Mouse (Mus musculus): ENCODE data around the gene Insr.
"Not testable (repeated sequence)": the region's sequence is repeated elsewhere in the genome, so short reads cannot be mapped to it uniquely, and the experiment has no call there.

Insr gene

DNA sequence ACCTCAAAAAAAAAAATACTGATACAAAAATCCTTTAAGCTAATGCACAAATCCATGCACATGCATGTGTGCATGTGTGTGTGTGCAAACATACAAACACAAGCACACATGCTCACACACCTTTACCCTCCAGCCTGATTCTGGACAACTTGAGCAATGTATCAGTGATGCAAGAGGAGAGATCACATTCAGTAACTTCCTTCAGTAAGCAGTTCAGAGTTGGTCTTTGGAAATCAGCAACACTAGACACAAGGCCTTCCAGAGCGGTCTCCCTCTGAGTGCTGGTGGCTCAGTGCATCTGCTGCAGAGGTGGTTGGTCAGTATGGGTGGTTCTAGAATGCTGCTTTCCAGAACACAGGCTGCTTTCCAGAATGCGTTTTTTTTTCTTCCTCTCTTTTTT lies 46.8 kb downstream of the Insr start:
- no peak for DNase-seq (ENCODE audit: low read depth, low spot score)

DNA sequence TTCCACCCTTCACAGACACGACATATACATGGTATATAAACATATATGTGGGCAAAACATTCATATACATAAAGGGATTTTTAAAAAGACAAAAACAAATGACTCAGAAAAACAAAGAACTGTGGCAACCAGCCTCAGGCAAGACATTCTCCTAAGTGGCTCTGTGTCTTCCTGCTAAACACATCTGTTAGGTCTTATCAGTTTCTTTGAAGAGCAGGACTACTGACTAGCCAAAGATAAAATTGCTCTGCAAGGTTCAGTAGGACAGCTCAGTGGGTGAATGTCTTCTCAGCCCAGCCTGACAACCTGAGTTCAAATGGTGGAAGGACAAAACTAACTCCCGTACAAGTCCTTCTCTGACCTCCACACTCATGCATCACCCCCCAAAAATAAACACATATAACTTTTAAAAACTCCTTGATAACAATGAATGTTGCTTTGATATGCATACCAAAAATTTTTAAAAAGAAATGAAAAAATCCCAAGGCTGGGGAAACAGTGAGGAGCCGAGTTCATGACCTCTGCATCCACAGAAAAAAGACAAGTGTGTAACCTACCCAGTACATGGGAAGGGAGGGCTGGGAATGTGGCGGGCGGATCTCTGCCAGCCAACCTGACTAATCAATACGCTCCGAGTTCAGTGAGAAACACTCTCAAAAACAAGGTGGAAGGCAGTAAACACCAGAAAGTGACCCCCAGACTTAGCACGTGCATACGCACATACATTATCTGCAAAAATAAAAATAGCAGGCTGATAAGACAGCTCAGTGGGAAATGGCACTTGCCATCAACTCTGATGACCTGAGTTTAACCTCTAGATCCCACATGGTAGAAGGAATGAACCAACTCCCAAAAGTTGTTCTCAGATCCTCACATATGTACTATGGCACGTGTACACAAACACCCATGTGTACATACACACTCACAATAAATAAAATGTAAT lies 49.0 kb downstream of the Insr start:
- no peak for DNase-seq (ENCODE audit: low read depth, low spot score)

DNA sequence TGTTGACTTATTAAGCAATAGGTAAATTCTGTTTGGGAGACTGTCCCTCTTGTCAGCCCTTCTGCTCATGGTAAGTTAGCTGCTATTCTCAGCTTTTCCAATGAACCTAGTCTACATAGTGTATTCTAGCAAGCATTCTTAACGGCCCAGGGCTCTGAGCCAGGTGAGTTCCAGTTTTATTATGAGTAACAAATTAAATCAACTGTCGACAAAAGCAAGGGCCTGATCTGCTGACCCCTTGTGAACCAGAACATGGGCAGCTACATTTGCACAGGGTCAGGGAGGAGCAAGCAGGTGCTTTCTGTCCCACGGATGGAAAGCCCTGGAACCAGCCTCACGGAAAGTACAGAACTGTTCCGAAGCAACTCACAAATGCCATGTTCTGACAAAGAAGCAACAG lies 52.0 kb downstream of the Insr start:
- no peak for DNase-seq (ENCODE audit: low read depth, low spot score)

DNA sequence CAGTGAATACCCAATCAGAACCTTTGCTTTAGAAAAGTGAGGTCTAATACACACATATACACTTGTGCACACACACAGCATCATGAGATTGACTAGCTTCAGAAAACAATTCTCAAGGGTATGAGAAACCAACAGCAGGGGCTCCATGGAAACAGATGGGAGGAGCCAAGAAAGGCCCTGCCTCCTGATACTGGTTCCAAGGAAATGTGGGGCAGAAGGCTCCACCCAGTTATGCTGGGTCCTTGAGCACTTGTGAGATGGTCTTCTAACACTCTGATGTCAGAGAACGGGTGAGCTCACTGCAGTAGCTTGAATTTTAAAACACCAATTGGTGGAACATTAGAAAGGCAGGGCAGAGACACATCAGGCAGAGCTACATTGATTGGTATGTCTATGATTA lies 53.7 kb downstream of the Insr start:
- DNase-seq (ENCODE audit: low read depth, low spot score), result no peak

DNA sequence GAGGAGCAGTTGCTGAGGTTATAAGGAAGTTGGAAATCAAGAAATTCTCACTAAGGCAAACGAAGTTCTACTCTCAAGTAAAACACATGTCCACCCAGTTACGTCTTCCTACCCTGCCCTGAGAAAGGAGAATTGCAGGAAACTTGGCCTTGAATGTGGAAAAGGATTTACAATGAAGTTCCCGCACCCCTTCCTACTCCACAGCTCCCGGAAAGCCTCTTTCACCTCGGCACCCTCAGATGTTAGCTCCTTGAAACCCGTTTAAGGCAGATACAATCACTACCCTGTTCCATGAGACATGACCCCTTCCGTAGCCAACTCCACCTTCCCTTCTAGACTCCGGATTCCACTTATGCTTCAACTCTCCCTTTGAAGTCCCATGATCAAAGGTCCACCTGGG lies 54.2 kb downstream of the Insr start:
- DNase-seq (ENCODE audit: low read depth, low spot score), result no peak

DNA sequence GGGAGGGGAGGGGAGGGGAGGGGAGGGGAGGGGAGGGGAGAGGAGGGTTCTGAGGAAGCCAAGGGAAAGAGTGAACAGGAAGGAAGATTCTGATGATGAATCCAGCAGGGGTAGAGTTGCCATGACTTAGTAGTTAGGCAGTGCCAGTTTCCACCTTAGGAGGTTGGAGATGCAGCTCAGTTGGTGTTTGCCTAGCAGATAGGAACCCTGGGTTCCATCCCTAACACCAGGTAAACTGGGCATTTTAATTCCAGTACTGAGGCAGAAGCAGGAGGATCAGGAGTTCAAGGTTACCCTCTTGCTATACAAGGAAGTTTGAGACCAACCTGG lies 56.8 kb downstream of the Insr start:
- no peak for DNase-seq (ENCODE audit: low read depth, low spot score)

DNA sequence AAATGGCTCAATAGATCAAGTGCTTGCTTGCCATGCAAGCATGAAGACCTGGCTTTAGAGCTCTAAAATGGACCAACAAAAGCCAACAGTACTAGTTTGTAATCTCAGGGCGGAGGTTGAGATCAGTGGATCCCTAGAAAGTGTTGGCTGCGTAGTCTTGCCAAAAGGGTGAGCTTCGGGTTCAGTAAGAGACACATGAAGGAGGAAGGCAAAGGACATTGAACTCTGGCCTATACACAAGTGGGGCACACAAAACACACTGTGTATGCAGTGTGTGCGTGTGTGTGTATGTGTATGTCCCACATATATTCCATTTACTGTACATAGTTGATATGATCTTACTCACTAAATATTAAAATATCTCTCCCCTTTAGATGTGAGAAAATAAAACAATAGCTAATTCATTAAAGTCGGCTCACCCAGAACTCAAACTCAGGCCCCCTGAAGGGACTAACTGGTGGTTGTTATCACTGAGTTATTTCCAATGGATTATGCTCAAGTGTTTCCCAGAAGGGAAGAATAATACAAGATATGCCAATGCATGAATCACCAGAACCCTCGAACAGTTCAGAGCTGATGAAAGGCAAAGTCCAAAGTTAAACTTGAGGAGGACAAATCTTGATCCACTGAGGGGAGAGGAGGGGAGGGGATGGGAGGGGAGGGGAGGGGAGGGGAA lies 57.3 kb downstream of the Insr start:
- DNase-seq (ENCODE audit: low read depth, low spot score), result no peak

DNA sequence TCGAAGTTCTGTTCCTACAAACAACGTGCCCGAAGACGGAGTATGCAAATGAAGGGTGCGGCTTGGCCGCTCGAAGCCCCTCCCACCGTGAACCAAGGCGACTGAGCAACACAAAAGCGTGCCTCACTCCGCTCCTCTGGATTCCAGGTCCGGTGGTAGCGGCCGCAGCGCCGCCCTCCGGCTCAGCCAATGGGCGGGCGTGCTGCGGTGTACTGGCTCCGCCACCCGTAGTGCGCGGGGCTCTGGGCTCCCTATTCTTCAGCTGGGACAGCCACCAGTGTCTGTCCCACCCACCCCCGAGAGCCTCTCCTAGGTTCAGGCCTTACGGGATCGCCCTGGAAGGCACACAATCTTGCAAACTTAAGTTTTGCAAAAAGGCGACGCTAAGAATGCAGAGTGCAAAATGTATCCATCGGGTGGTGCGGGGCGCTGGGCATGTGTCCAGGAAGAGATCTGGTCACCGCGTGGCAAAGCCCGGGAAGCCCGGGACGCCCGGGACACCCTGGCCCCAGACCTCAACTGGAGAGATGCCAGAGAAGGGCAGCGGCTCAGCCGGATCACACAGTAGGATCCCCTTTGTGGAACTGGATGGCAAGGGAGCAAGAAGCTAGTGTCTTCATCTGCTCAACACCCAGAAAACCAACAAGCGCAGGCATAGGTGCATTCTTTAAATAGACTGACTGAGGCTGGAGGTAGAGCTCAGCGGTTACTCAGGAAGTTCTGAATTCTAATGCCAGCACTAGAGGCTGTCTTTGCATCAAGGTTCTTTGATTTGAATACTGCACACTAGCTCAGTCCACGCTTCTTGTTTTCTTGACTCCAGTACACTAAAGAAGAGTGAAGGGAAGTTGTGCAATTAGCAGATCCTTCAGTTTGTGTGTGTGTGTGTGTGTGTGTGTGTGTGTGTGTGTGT lies 58.1 kb downstream of the Insr start:
- peak; percentile 61 for DNase-seq (ENCODE audit: low read depth, low spot score)

DNA sequence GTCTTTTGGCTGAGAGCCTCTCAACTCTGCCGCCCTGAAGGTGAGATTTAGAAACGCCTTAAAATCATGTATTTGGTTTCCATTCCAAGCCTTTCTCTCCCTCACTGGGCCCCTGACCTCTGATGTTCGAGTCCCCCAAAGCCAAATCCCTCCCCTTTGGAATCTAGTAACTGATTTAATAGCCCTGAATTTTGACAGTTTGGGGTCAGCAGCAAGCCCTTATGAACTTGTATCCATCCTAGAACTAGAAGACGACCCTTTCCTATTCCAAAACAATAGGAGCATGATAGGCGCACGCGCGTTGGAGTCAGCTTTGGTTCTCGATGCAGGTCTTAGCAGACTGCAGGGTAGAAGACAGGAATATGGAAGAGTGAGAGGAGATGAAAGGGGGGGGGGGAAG lies 58.9 kb downstream of the Insr start:
- no peak for DNase-seq (ENCODE audit: low read depth, low spot score)

DNA sequence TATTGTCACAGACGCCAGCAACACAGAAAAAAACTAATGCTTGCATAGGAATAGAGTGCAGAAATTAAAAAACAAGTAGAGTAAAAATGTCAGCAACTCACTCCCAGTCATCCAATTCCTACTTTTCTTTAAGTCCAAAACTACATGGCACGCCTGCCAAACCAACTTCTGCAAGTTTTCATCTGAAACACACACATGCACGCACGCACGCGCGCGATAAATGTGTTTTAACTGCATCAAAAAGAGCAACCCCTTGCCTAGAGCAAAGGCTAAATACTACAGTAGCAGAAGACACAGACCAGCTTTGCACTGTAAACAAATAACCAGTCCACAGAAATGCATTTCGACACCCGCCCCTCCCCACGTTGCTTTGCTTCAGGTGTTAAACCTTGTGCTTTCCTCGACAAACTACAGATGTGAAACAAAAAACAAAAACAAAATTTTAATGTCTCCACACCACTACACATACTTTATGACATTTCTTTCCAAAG lies 59.5 kb downstream of the Insr start:
- no peak for DNase-seq (ENCODE audit: low read depth, low spot score)

DNA sequence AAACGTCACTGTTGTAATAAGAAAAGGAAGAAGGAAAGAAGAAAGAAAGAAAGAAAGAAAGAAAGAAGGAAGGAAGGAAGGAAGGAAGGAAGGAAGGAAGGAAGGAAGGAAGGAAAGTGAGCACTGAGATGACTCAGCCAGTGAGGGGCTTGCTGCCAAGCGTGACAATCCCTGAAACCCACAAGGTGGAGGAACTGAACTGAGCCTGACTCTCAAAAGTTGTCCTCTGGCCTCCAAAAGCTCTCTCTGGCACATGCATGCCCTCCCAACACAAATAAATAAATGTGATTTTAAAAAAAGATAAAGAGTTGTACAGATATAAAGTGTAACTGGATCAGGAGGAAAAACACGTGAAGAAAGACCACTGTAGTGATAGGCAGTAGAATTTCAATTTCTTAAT lies 60.2 kb downstream of the Insr start:
- no peak for DNase-seq (ENCODE audit: low read depth, low spot score)

DNA sequence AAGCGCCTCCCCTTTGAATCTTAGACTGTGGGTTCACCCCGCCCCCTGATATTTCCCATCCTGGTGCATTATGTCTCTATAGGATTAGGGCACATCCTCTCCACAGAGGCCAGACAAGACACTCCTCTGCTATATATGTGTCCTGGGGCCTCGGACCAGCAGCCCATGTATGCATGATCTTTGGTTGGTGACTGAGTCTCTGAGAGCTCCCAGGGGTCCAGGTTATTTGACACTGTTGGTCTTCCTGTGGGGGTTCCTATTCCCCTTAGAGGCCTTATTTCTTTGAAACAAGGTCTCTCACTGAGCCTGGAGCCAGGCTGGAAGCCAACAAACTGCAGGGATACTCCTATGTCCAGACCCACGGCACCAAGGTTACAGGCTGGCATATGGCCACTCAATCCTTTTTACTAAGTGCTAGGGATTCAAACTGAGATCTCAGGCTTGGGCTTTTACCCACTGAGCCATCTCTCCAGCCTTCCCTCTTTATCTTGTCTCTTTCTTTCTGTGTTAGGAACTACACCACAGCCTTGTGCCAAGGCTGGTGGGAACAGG lies 62.8 kb downstream of the Insr start:
- no peak for DNase-seq (ENCODE audit: low read depth, low spot score)

DNA sequence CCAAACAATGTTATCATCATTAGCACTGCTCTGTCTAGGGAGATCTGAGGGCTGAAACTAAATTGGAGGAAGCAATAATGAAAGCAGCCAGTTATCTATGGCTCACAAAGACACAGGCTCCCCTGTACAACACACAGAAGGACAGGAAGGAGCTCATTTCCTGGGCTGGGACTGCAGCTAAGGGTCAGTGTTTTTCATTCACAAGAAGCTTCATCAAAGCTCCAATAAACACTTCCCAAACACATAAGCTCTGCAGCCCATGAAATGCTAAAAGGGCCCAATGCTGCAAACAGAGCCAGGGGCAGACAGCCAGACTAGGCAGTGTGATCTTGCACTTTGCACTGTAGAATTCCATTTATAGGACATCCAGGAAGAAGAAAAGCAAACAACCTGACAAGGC lies 63.9 kb downstream of the Insr start:
- no peak for DNase-seq (ENCODE audit: low read depth, low spot score)

DNA sequence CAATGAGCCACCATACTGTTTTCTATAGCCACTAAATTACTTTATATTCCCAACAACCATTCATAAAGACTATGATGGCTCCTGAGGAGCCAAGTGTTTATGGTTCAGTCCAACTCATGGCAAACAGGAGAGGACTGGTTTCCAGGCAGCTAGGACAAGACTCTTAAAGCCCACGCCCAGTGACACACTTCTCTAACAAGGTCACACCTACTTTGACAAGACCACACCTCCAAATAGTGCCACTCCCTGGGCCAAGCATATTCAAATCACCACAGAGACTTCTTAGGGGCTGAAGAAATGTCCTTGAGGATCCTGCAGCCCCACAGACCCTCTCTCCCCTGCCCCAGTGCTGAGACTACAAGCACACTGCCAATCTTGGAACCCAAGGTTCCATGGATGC lies 64.8 kb downstream of the Insr start:
- DNase-seq (ENCODE audit: low read depth, low spot score), result no peak

DNA sequence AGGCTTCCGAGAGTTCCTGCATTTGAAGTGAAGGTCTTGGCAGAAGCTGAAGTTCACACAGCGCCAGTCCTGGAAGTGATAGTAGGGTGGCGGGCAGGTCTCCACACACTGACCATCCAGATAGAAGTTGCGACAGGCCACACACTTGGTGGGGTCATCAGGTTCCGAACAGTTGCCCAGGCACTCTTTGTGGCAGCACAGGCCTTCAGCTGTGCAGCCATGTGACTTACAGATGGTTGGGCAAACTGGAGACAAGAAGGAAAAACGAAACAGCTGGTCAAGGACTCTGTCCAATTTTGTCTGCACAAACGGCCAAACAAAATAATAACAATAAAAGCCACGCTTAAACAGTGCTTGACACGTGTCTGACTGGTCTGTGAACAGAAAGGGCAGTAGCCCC lies 68.0 kb downstream of the Insr start:
- no peak for DNase-seq (ENCODE audit: low read depth, low spot score)

DNA sequence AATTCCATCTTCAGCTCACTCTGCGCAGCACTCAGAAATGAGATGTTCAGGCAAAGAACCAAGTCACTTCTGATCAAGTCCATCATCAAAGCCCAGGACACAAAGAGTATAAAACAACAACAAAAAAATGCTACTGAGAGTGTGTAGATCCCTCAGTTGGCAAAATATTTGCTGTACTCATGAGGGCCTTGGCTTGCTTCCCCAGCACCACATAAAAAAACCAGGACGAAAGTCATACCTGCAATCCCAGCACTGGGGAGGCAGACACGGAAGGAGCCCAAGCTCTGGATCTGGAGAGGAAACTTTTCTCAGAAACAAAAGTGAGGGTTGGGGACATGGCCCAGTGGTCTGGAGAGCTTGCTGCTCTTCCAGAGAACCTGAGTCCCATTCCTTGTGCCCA lies 69.5 kb downstream of the Insr start:
- no peak for DNase-seq (ENCODE audit: low read depth, low spot score)

DNA sequence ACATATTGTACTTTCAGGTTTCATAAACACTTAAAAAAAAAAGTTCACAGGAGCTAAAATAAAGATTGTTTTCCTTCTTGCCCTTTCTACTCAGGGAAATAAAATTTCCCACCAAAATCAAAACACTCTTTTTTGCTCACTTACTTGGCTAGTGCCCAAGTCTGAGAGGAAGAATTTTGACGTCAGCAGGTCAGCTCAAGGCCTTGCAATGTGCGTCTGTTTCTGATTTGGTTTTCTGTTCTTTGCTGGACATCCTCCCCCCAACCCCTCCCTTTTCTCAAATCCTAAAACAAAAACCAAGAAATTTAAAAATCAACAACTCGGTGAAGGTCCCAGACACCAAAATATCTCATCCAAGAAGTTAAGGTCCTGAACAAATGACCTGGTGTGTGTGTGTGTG lies 70.1 kb downstream of the Insr start:
- DNase-seq (ENCODE audit: low read depth, low spot score), result no peak

DNA sequence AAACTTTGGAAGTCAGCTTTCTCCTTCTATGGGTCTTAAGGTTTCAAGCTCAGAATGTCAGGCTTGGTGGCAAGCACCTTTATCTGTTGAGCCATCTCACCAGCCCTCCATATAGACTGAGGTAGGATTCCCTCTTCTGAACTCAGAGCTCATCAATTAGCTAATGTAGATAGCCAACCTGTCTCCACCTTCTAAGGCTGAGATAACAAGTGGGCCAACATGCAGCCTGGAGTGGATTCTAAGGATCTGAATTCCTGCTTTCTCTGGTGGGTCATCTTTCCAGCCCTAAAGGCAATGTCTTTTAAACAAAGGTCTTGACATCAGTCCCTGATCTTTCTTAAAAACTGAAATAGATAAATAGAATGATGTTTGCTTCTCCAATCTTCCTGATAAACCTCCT lies 70.7 kb downstream of the Insr start:
- DNase-seq (ENCODE audit: low read depth, low spot score), result no peak

DNA sequence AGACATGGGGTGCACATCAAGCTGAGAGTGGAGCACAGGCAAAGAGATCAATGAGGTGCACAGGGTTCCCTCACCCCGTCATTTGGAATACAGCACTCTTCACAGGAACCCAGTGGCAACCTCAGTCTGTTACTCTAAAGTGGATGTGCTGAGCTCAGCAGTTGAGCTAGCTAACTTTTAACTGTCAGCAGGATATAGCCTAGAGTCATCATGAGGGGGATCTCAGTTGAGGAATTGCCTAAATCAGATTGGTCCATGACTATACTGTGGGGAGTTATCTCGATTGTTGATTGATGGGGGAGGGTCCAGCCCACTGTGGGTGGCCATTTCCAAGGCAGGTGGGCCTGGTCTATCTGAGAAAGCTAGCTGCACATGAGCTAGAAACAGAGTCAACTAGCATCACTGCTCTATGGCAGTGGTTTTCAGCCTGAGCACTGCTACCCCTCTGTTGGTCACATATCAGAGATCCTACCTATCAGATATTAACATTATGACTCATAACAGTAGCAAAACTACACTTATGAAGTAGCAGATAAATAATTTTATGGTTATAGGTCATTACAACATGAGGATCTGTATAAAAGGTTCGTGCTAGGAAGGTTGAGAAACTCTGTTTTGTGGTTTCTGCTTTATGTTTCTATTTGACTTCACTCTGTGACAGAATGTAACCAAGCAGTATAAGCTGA lies 74.5 kb downstream of the Insr start:
- DNase-seq (ENCODE audit: low read depth, low spot score), result no peak

DNA sequence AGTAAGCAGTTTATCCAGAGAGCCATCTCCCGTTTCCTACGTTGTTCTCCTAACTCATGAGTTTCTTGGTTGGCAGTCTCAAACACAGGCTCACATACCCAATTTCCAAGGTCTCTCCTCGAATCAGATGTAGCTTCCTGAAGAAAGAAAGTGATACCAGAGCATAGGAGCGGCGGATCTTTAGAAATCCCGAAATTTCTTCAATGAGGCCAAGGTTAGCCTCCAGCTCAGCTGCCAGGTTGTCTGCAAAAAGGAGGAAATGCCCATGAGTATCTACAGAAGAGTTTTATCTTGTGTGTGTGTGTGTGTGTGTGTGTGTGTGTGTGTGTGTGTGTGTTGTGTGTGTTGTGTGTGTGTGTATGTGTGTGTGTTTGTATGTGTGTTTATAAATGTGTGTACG lies 76.6 kb downstream of the Insr start:
- no peak for DNase-seq (ENCODE audit: low read depth, low spot score)

DNA sequence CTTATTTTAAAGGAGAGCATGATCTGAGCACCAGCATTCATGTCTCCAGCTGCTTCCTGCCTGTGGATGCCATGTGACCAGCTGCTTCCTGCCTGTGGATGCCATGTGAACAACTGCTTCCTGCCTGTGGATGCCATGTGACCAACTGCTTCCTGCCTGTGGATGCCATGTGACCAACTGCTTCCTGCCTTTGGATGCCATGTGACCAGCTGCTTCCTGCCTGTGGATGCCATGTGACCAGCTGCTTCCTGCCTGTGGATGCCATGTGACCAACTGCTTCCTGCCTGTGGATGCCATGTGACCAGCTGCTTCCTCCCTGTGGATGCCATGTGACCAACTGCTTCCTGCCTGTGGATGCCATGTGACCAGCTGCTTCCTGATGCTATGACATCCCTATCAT lies 85.1 kb downstream of the Insr start:
- not testable (repeated sequence) for DNase-seq (ENCODE audit: low read depth, low spot score)
